Mouse (Mus musculus) small intestine, adult 2 months (tissue): ENCODE results near the gene Zfhx2. TPM values are rescaled to one million over a fixed set of nuclear protein-coding genes. Genes with fewer than 3 reads are reported as not detected.
A peak's percentile ranks its signal among the peaks of the same experiment; 100 is the strongest.

Experiments used
- H3K27ac ChIP-seq: fragments of 200-500 bp; 2 replicates; pipeline ENCODE4 v1.5.1; 2012; ENCODE audit warnings: low read depth, low read length, control low read depth, inconsistent platforms; ENCODE audit not compliant: insufficient read depth
- H3K27me3 ChIP-seq: fragments of 200-500 bp; 2 replicates; pipeline ENCODE4 v1.6.1; 2012; ENCODE audit warnings: mild to moderate bottlenecking, moderate library complexity, low read length, inconsistent platforms; ENCODE audit not compliant: control insufficient read depth, insufficient read depth
- H3K36me3 ChIP-seq: fragments of 200-500 bp; 2 replicates; pipeline ENCODE4 v1.6.1; 2012; ENCODE audit warnings: mild to moderate bottlenecking, low read length, control low read depth, inconsistent platforms; ENCODE audit not compliant: control insufficient read depth, insufficient read depth
- H3K4me1 ChIP-seq: fragments of 200-500 bp; 2 replicates; pipeline ENCODE4 v1.6.1; 2012; ENCODE audit warnings: low read length, inconsistent platforms, mixed read lengths; ENCODE audit not compliant: control insufficient read depth, insufficient read depth, insufficient read length
- H3K4me3 ChIP-seq: fragments of 200-500 bp; 2 replicates; pipeline ENCODE4 v1.5.1; 2012; ENCODE audit warnings: low read depth, mild to moderate bottlenecking, control low read depth, inconsistent platforms, low read length, moderate library complexity
- CTCF ChIP-seq: fragments of 200-500 bp; IDR thresholded peaks from 2 replicates; pipeline ENCODE4 v1.5.1; 2012; ENCODE audit warnings: low read depth, mild to moderate bottlenecking, control low read depth, inconsistent platforms, low read length, moderate library complexity, mixed read lengths; ENCODE audit not compliant: insufficient replicate concordance, insufficient read length; ENCODE audit errors: extremely low read depth
- POLR2A ChIP-seq: fragments of 200-500 bp; IDR thresholded peaks from 2 replicates; pipeline ENCODE4 v1.6.1; 2012; ENCODE audit warnings: low read depth, mild to moderate bottlenecking, control low read depth, inconsistent platforms, low read length, moderate library complexity
- WGBS: fragments of 180-500 bp; shearing (Covaris S2); methylation state at CpG from one replicate; pipeline ENCODE4 v1.1.7; 2018; 5-methylcytosine and 5-hydroxymethylcytosine counted together
- polyA plus RNA-seq: library from polyadenylated mRNA; depleted of rRNA; stranded (reverse); fragments of >200 nt; gene quantifications from 2 replicates; pipeline ENCODE4 v1.2.3, GENCODE M21; 2012

The Zfhx2 gene
- polyA plus RNA-seq, 1 experiment, result 4.2 TPM

DNA sequence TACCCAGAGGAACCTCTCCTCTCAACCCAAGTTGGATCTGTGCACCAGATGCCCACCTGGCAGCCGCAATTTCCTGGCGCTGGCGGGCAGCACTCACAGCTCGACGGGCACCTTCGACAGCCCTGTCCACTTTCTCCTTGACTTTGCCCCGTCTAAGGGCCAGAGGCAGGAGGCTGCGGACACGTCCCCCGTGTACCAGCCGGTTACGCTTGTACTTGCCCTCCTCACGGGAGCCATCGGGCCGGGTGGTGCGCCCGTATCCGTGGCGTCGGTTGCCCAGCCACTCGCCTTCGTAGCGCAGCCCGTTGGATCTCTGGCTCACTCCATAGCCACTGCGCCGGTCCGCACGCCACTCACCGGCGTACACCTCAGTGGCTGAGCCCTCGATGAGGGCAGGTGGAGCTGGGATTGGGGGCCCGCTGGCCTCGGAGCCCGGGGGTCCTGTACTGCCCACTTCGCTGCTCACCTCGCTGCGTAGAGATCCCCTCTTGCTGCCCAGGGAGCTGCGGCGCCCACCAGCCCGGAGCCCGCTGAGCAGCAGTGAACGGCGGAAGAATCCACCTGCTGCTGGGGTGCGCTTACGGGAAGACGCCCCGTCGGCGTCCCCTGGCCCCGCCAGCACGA, 21.3 kb upstream of the Zfhx2 start:
- H3K36me3 ChIP-seq, result no peaks in the 10 kb centered on the region
- TF ChIP-seq POLR2A, result no peak
- TF ChIP-seq CTCF, result no peak
- WGBS, result 67% methylated on average over 51 of the region's 51 CpGs
- peaks cover 14% of the 10 kb centered on the region for H3K27me3 ChIP-seq
- 0 out of 2 replicates have a peak overlapping the region, but pooled peaks have one; percentile 13 for H3K4me3 ChIP-seq
- no peak overlapping the region for H3K27ac ChIP-seq
- peaks cover 12% of the 10 kb centered on the region for H3K4me1 ChIP-seq

GRCm38 (mm10) chr14:55111720-55112119, 19.6 kb upstream of the Zfhx2 start:
- H3K4me3 ChIP-seq, result no peak overlapping the region
- no peak overlapping the region for H3K27ac ChIP-seq
- TF ChIP-seq CTCF, result no peak
- no peak for TF ChIP-seq POLR2A
- peaks cover 14% of the 10 kb centered on the region for H3K27me3 ChIP-seq
- peaks cover 27% of the 10 kb centered on the region for H3K4me1 ChIP-seq
- WGBS, result 56% methylated on average over 2 of the region's 2 CpGs
- no peaks in the 10 kb centered on the region for H3K36me3 ChIP-seq

DNA sequence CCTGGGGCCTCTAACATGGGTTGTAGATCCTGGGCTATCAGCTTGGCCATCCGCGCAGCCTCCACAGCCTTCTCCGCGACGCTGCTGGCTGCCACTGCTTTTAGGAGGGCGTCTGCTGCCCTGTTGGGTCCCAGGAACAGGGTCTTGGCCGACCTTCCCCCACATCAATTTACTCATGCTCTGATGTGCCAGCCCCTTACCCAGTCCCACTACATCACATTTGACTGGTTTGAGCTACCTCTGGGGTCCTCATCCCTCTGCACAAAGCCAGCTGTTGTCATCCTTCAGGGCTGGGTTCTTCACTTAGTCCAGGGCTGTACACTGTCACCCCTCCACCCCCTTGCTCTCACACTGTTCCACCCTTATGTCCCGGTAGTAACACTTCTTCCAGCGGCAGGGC, 18.0 kb upstream of the Zfhx2 start:
- Histone ChIP-seq H3K27ac (no peak overlapping the region), H3K4me3 (no peak overlapping the region), H3K4me1 (peaks cover 27% of the 10 kb centered on the region), H3K27me3 (peaks cover under 1% of the 10 kb centered on the region), H3K36me3 (no peaks in the 10 kb centered on the region)
- 66% methylated on average over 9 of the region's 9 CpGs for WGBS
- TF ChIP-seq POLR2A (no peak), CTCF (no peak)

DNA sequence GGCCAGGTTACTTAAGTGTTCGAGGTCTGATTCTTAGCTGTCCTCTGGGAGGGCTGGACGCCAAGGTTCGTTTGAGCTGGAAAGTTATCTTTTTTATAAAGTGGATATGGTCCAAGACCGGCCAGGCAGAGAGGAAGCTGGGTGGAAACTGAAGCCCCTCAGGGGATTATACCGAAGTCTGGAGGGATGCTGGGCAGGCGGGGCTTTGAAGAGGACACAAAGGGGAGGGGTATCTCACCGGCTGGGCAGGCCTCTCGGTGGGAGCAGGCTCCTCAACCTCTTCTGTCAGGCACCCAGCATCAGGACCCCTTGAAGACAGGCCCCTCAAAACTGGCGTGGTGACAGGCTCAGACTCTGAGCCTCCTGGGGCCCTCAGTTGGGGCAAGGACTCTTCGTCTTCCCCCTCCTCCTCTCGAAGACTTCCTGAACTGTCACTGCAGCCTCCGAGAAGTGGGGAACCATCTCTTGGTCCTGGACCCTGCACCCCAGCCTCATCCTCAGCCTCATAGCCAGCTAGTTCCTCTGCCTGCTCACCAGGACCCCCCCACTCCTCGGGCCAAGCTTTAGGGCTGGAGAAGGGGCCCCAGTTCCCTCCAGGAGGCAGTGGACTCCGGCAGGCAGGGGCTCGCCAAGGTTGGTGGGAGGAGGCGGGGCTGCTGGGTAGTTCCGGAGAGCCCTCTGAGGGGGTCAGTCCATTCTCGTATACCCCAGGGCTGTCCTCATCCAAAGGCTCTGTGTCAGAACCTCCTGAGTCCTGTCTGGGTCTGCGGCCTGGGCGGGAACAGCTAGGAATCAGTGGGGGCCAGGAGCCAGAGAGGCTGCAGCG, 17.1 kb upstream of the Zfhx2 start:
- Histone ChIP-seq H3K27me3 (no peaks in the 10 kb centered on the region), H3K4me1 (peaks cover 22% of the 10 kb centered on the region; the same call in 1 of the 2 replicates), H3K36me3 (peaks cover 6% of the 10 kb centered on the region; the same call in 1 of the 2 replicates), H3K4me3 (no peak overlapping the region), H3K27ac (no peak overlapping the region)
- WGBS, result 67% methylated on average over 21 of the region's 21 CpGs
- TF ChIP-seq POLR2A (no peak), CTCF (no peak)

- TF ChIP-seq CTCF (no peak), POLR2A (no peak)
- peaks cover 15% of the 10 kb centered on the region; the same call in 1 of the 2 replicates for H3K4me1 ChIP-seq
- H3K4me3 ChIP-seq, result no peak overlapping the region
- no peaks in the 10 kb centered on the region for H3K27me3 ChIP-seq
- peaks cover 13% of the 10 kb centered on the region for H3K36me3 ChIP-seq
- no peak overlapping the region for H3K27ac ChIP-seq
- WGBS, result 26% methylated on average over 9 of the region's 9 CpGs
Observed at GRCm38 (mm10) chr14:55108202-55108870, 16.2 kb upstream of the Zfhx2 start.

DNA sequence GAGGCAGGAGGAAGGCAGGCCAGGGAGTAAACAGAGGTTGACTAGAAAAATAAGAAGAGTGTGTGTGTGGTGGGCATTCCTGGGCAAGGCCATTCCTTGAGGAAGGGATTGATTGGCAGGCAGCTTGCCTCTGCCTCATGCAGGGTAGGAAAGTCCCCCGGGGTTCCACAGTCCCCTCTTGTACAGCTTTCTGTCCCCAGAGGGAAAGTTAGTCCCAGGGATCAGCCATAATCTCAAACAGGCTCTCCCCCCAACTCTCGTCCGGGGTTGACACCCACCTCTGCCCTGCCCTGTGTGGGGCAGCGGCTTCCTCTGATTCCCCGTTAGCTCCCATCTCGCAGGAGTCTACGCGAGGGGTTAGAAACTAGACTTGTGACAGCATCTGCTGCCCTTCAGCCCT, 14.9 kb upstream of the Zfhx2 start:
- Histone ChIP-seq H3K4me3 (no peak overlapping the region), H3K27ac (no peak overlapping the region), H3K4me1 (peaks cover 15% of the 10 kb centered on the region; the same call in 1 of the 2 replicates), H3K27me3 (no peaks in the 10 kb centered on the region), H3K36me3 (peaks cover 25% of the 10 kb centered on the region)
- WGBS, result 89% methylated on average over 8 of the region's 8 CpGs
- no peak for TF ChIP-seq CTCF
- TF ChIP-seq POLR2A, result no peak
